Mouse (Mus musculus): ENCODE measurements around the gene Sspo. TPM values are rescaled to one million over a fixed set of nuclear protein-coding genes. Genes with fewer than 3 reads are reported as not detected.

Sspo gene
- total RNA-seq, 1 experiment, result 0.27 TPM

DNA sequence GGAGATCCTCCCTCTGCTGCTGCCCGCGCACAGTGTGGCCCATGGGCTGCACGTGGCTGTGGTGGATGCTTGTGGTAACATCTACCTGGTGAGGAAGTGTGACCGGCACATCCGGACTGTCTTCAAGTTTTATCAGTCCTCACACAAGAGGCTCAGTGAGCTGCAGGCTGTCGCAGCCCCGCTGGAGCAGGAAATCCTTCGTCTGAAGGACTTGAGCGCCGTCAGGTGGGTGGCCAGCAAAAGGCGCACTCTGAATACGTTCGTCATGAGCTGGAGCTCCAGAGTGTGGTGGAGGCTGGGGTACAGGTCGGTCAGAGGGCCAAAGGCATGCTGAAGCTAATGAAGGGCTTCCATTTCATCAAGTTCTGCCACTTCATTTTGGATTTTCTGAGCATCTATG lies 81.2 kb downstream of the Sspo start:
- DNase-seq (ENCODE audit: low read depth, low spot score), result no peak
- no peak overlapping the region for H3K27ac ChIP-seq (ENCODE audit: insufficient read depth, low read depth, low read length, poor library complexity, severe bottlenecking)
- peaks cover 0 to 2% of the 10 kb centered on the region in 2 experiments; a peak in 1 of 4 replicates for H3K4me1 ChIP-seq (ENCODE audit: control insufficient read depth in 2 of 2, insufficient read depth in 2 of 2, low read length in 2 of 2, poor library complexity in 1 of 2)
- TF ChIP-seq MAFK (IDR thresholded peaks at IDR 0.05; ENCODE audit: insufficient read depth, low read depth, low read length), result no peak
- TF ChIP-seq ZC3H11A (IDR thresholded peaks at IDR 0.05; ENCODE audit: borderline replicate concordance, low read depth, low read length), result no peak
- no peak for TF ChIP-seq CHD2 (IDR thresholded peaks at IDR 0.05; ENCODE audit: low read depth, low read length)
- no peak for TF ChIP-seq ZNF384 (IDR thresholded peaks at IDR 0.05; ENCODE audit: low read depth, low read length)
- TF ChIP-seq HCFC1 (IDR thresholded peaks at IDR 0.05; ENCODE audit: borderline replicate concordance, insufficient read depth, low read length), result no peak
- H3K9ac ChIP-seq (ENCODE audit: insufficient read depth, low read depth, low read length, poor library complexity, severe bottlenecking), result no peak overlapping the region
- in situ Hi-C loops (cut with MboI; ENCODE audit: low sequenced_read_pairs in 2 of 2, unreplicated experiment in 2 of 2), result no loop called here
- H3K36me3 ChIP-seq (ENCODE audit: control insufficient read depth, insufficient read depth, low read length, poor library complexity, severe bottlenecking), result peaks cover 10% of the 10 kb centered on the region; the same call in 1 of the 2 replicates
- no peaks in the 10 kb centered on the region for H3K9me3 ChIP-seq (ENCODE audit: control insufficient read depth, insufficient read depth, low read depth, low read length)
- H3K4me3 ChIP-seq (ENCODE audit: insufficient read depth in 1 of 2, low read depth in 1 of 2, low read length in 2 of 2, poor library complexity in 1 of 2, severe bottlenecking in 1 of 2), result no peak overlapping the region

DNA sequence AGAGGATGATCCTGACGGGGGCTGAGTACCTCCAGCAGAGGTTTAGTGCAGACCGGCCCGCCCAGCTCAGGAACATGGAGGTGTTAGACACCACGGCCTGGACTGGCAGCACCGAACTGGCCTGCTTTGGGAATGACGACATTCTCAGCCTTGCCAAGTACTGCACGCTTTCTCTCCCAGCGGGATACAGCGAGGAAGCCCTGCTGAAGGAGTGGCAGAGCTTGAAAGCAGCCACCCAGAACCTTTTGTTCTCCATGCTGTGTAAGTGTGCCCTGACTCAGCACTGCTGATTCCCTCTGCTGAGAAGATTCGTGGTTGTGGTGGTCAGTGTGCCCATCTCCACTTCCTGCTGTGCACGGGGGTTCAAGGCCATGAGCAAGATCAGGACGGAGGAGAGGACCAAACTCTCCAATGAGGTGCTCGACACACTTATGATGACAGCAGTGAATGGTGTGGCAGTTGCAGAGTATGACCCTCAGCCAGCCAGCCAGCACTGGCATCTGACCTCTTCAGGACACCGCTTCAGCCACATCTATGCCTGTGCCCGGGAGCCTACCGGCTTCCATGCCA lies 81.9 kb downstream of the Sspo start:
- Histone ChIP-seq H3K36me3 (ENCODE audit: control insufficient read depth, insufficient read depth, low read length, poor library complexity, severe bottlenecking) (peaks cover 10% of the 10 kb centered on the region; the same call in 1 of the 2 replicates), H3K9me3 (ENCODE audit: control insufficient read depth, insufficient read depth, low read depth, low read length) (no peaks in the 10 kb centered on the region), H3K9ac (ENCODE audit: insufficient read depth, low read depth, low read length, poor library complexity, severe bottlenecking) (no peak overlapping the region), H3K4me3 (ENCODE audit: insufficient read depth in 1 of 2, low read depth in 1 of 2, low read length in 2 of 2, poor library complexity in 1 of 2, severe bottlenecking in 1 of 2) (no peak overlapping the region), H3K4me1 (ENCODE audit: control insufficient read depth in 2 of 2, insufficient read depth in 2 of 2, low read length in 2 of 2, poor library complexity in 1 of 2) (peaks cover 0 to 2% of the 10 kb centered on the region in 2 experiments; a peak in 1 of 4 replicates), H3K27ac (ENCODE audit: insufficient read depth, low read depth, low read length, poor library complexity, severe bottlenecking) (no peak overlapping the region)
- DNase-seq (ENCODE audit: low read depth, low spot score), result no peak
- in situ Hi-C loops (cut with MboI; ENCODE audit: low sequenced_read_pairs in 2 of 2, unreplicated experiment in 2 of 2), result no loop called here
- TF ChIP-seq MAFK (IDR thresholded peaks at IDR 0.05; ENCODE audit: insufficient read depth, low read depth, low read length), result no peak
- no peak for TF ChIP-seq ZNF384 (IDR thresholded peaks at IDR 0.05; ENCODE audit: low read depth, low read length)
- no peak for TF ChIP-seq ZC3H11A (IDR thresholded peaks at IDR 0.05; ENCODE audit: borderline replicate concordance, low read depth, low read length)
- no peak for TF ChIP-seq CHD2 (IDR thresholded peaks at IDR 0.05; ENCODE audit: low read depth, low read length)
- no peak for TF ChIP-seq HCFC1 (IDR thresholded peaks at IDR 0.05; ENCODE audit: borderline replicate concordance, insufficient read depth, low read length)

- no peak for TF ChIP-seq ZNF384 (IDR thresholded peaks at IDR 0.05; ENCODE audit: low read depth, low read length)
- TF ChIP-seq ZC3H11A (IDR thresholded peaks at IDR 0.05; ENCODE audit: borderline replicate concordance, low read depth, low read length), result no peak
- Histone ChIP-seq H3K9me3 (ENCODE audit: control insufficient read depth, insufficient read depth, low read depth, low read length) (no peaks in the 10 kb centered on the region), H3K9ac (ENCODE audit: insufficient read depth, low read depth, low read length, poor library complexity, severe bottlenecking) (no peak overlapping the region), H3K27ac (ENCODE audit: insufficient read depth, low read depth, low read length, poor library complexity, severe bottlenecking) (no peak overlapping the region), H3K4me3 (ENCODE audit: insufficient read depth in 1 of 2, low read depth in 1 of 2, low read length in 2 of 2, poor library complexity in 1 of 2, severe bottlenecking in 1 of 2) (no peak overlapping the region), H3K36me3 (ENCODE audit: control insufficient read depth, insufficient read depth, low read length, poor library complexity, severe bottlenecking) (peaks cover 10% of the 10 kb centered on the region; the same call in 1 of the 2 replicates), H3K4me1 (ENCODE audit: control insufficient read depth in 2 of 2, insufficient read depth in 2 of 2, low read length in 2 of 2, poor library complexity in 1 of 2) (peaks cover 0 to 2% of the 10 kb centered on the region in 2 experiments; a peak in 1 of 4 replicates)
- in situ Hi-C loops (cut with MboI; ENCODE audit: low sequenced_read_pairs in 2 of 2, unreplicated experiment in 2 of 2), result no loop called here
- DNase-seq (ENCODE audit: low read depth, low spot score), result no peak
Measured at GRCm38 (mm10) chr6:48530862-48531261, 82.8 kb downstream of the Sspo start.

GRCm38 (mm10) chr6:48533475-48533874 lies 85.4 kb downstream of the Sspo start:
- in situ Hi-C loops (cut with MboI; ENCODE audit: low sequenced_read_pairs in 2 of 2, unreplicated experiment in 2 of 2), result no loop called here
- H3K9ac ChIP-seq (ENCODE audit: insufficient read depth, low read depth, low read length, poor library complexity, severe bottlenecking), result no peak overlapping the region
- H3K36me3 ChIP-seq (ENCODE audit: control insufficient read depth, insufficient read depth, low read length, poor library complexity, severe bottlenecking), result peaks cover 10% of the 10 kb centered on the region; the same call in 1 of the 2 replicates
- peaks cover 0 to 2% of the 10 kb centered on the region in 2 experiments; a peak in 1 of 4 replicates for H3K4me1 ChIP-seq (ENCODE audit: control insufficient read depth in 2 of 2, insufficient read depth in 2 of 2, low read length in 2 of 2, poor library complexity in 1 of 2)
- no peak overlapping the region for H3K27ac ChIP-seq (ENCODE audit: insufficient read depth, low read depth, low read length, poor library complexity, severe bottlenecking)
- no peaks in the 10 kb centered on the region for H3K9me3 ChIP-seq (ENCODE audit: control insufficient read depth, insufficient read depth, low read depth, low read length)
- TF ChIP-seq HCFC1 (IDR thresholded peaks at IDR 0.05; ENCODE audit: borderline replicate concordance, insufficient read depth, low read length) (no peak), CHD2 (IDR thresholded peaks at IDR 0.05; ENCODE audit: low read depth, low read length) (no peak), ZC3H11A (IDR thresholded peaks at IDR 0.05; ENCODE audit: borderline replicate concordance, low read depth, low read length) (no peak), MAFK (IDR thresholded peaks at IDR 0.05; ENCODE audit: insufficient read depth, low read depth, low read length) (no peak)
- H3K4me3 ChIP-seq (ENCODE audit: insufficient read depth in 1 of 2, low read depth in 1 of 2, low read length in 2 of 2, poor library complexity in 1 of 2, severe bottlenecking in 1 of 2), result no peak overlapping the region
- no peak for DNase-seq (ENCODE audit: low read depth, low spot score)

GRCm38 (mm10) chr6:48534913-48535312 lies 86.9 kb downstream of the Sspo start:
- Histone ChIP-seq H3K27ac (ENCODE audit: insufficient read depth, low read depth, low read length, poor library complexity, severe bottlenecking) (no peak overlapping the region), H3K4me1 (ENCODE audit: control insufficient read depth in 2 of 2, insufficient read depth in 2 of 2, low read length in 2 of 2, poor library complexity in 1 of 2) (peaks cover 0 to 3% of the 10 kb centered on the region in 2 experiments; a peak in 2 of 4 replicates), H3K9ac (ENCODE audit: insufficient read depth, low read depth, low read length, poor library complexity, severe bottlenecking) (no peak overlapping the region), H3K4me3 (ENCODE audit: insufficient read depth in 1 of 2, low read depth in 1 of 2, low read length in 2 of 2, poor library complexity in 1 of 2, severe bottlenecking in 1 of 2) (no peak overlapping the region), H3K36me3 (ENCODE audit: control insufficient read depth, insufficient read depth, low read length, poor library complexity, severe bottlenecking) (peaks cover 8% of the 10 kb centered on the region; the same call in 1 of the 2 replicates), H3K9me3 (ENCODE audit: control insufficient read depth, insufficient read depth, low read depth, low read length) (no peaks in the 10 kb centered on the region)
- no peak for DNase-seq (ENCODE audit: low read depth, low spot score)
- in situ Hi-C loops (cut with MboI; ENCODE audit: low sequenced_read_pairs in 2 of 2, unreplicated experiment in 2 of 2), result no loop called here
- TF ChIP-seq CHD2 (IDR thresholded peaks at IDR 0.05; ENCODE audit: low read depth, low read length) (no peak), ZC3H11A (IDR thresholded peaks at IDR 0.05; ENCODE audit: borderline replicate concordance, low read depth, low read length) (no peak), ZNF384 (IDR thresholded peaks at IDR 0.05; ENCODE audit: low read depth, low read length) (no peak), MAFK (IDR thresholded peaks at IDR 0.05; ENCODE audit: insufficient read depth, low read depth, low read length) (no peak), HCFC1 (IDR thresholded peaks at IDR 0.05; ENCODE audit: borderline replicate concordance, insufficient read depth, low read length) (no peak)

Data from ES-E14 (cell line).